Mouse (Mus musculus) central nervous system, embryonic 14 days (tissue): ENCODE results near the gene Slc43a1. TPM values are rescaled to one million over a fixed set of nuclear protein-coding genes. Genes with fewer than 3 reads are reported as not detected.

Source experiments
- polyA plus RNA-seq: library from polyadenylated mRNA; depleted of rRNA; stranded (reverse); fragments of >200 nt; gene quantifications from 2 replicates; pipeline ENCODE4 v1.2.3, GENCODE M21; 2012; rRNA removed

The Slc43a1 gene
- 5.6 and 7.8 TPM in 2 replicates for polyA plus RNA-seq

DNA sequence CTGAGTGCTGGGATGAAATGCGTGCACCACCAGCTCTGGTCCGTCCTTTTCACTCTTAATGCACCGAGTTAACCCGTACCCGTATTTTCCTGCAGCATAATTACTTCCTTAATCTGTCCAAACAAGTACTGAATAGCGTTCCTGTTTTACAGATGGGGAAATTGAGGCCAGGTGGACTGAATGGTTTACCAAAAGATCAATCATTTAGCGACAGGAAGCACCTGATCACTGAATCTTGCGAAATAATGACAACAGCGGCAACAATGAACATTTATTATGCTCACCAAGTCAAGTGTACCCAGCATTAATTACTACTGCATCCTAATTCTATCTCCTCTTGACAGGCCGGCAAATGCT is at the start of gene Slc43a1:
Gene Slc43a1, plus strand, starts transcription at position 258 of the 357 bp plus-strand sequence.

DNA sequence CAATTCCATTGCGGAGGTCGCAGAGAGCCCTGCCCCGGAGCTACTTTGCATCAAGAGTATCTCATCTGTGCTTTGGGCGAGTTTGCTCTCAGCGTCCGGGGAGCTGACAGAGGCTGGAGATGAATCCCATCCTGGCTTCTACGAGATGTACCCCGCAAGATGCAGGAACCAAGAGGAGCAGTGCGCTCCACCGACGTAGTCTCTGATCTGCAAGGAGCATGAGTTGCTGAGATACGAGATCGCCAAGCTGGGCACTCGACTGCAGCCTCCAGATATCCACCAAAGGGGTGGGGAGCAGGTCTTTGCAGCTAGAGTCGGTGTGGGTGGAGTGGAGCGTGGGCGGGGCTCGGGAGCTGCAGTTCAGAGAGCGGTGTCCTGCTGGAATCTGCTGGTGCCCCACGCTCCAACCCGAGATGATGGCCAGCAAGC is 40.1 kb upstream of the Slc43a1 start, which contains the start of gene Ube2l6:
Gene Ube2l6, plus strand, starts transcription at position 336 of the 429 bp plus-strand sequence.

DNA sequence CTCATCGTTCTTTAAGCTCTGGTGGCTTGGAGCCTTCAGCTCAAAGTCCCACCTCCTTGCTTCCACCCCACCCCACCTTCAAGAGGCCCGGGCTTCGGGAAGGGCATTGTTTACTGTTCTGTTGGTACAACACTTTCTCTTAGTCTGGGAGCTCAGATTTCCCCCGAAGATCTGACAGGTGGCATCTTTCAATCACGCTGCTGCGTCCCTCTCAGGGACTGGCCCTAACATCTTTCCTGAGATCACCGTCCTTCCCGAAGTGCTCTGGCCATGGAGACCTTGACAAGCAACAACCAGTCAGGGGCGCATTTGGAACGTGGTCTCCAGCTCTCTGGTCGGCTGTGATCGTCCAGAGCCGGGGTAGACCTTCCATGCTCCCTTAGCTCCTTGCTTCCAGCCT is 16.1 kb upstream of the Slc43a1 start, which contains the start of gene Smtnl1:
Gene Smtnl1, minus strand, starts transcription at position 101 of the 400 bp plus-strand sequence.

DNA sequence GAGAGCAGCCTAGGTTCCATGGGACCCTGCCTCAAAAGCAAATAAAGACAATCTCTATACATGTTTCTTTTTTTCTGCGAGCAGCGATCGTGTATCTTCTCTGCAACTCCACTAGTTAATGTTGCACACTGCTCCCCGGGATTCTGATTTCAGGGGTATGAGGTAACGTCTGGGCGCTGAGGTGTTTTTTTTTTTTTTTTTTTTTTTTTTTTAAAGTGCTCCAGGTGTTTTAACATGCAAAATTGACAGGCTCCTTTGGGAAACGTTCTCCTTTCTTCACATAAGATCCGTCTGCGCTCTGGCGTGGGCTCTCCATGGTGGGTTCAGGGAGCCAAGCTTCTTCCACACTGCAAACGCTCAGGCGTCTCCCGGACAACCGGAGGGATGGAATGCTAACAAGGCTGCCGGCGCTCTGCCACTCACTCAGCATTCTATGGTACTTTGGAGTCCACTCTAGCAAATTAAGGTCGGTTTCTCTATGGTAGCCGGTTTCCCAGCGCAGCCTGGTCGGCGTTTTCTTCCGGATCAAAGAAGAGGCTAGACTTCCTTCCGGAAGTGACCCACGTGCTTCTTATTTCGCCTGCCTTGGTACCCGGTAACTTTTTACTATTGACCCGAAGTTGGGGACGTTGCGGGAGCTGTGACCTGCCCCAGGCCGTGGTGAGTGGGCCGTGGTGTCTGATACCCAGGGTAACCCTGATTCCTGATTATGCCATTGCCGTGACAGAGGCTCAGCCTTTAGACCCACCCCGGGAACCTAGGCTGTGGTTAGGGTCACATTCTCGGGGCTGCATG is 12.0 kb upstream of the Slc43a1 start, which contains the start of gene Timm10:
Gene Timm10, plus strand, starts transcription at position 510 of the 795 bp plus-strand sequence.

DNA sequence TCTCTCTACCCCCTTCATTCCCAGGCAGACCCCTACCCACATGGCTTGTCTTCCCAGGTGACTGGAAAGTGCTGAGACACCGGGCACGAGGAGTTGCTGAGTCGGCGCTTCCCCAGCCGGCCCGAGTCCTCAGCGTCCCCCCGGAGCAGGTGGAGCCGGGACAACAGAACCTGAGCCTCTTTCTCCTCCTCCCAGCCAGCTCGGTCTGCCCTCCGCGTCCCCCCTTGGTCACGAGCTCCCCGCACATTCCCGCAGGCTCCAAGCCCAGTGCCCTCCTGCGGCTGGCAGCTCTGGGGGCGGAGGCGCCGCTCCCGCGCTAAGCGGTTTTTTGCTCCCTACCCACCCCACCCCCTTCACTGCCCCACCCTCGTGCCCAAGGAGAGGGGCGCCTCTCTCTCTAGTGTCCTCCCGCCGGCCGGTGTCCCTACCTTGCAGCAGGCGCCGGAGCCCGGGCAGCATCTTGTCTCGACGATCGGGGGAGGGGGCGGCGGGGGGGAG is 47.6 kb downstream of the Slc43a1 start, which contains the start of gene Rtn4rl2:
Gene Rtn4rl2, minus strand, starts transcription at position 477 of the 498 bp plus-strand sequence.

Other genes starting within 250 kb of the Slc43a1 start
- gene Ctnnd1, start 188.1 kb upstream of the Slc43a1 start, polyA plus RNA-seq = 81.6 and 82.8 TPM in 2 replicates
- 0.03 TPM in 1 of 2 replicates, not detected in the other for gene Btbd18, start 179.8 kb upstream of the Slc43a1 start, polyA plus RNA-seq
- gene Selenoh, start 168.1 kb upstream of the Slc43a1 start, polyA plus RNA-seq = 220 and 235 TPM in 2 replicates
- 0.03 TPM in 1 of 2 replicates, not detected in the other for gene Gm28635, start 160.8 kb upstream of the Slc43a1 start, polyA plus RNA-seq
- 35.5 and 36.4 TPM in 2 replicates for gene Med19, start 160.4 kb upstream of the Slc43a1 start, polyA plus RNA-seq
- 148 and 155 TPM in 2 replicates for gene Tmx2, start 159.7 kb upstream of the Slc43a1 start, polyA plus RNA-seq
- gene Zdhhc5, start 123.7 kb upstream of the Slc43a1 start, polyA plus RNA-seq = 30.7 and 30.8 TPM in 2 replicates
- 18.1 and 18.7 TPM in 2 replicates for gene Clp1, start 111.5 kb upstream of the Slc43a1 start, polyA plus RNA-seq
- 47.7 and 53.2 TPM in 2 replicates for gene Ypel4, start 104.8 kb upstream of the Slc43a1 start, polyA plus RNA-seq
- gene Gm19426, start 95.2 kb upstream of the Slc43a1 start, polyA plus RNA-seq = 10.2 and 10.9 TPM in 2 replicates
- gene Serping1, start 63.4 kb upstream of the Slc43a1 start, polyA plus RNA-seq = 28.5 and 38.0 TPM in 2 replicates
- 13.2 and 17.0 TPM in 2 replicates for gene Ube2l6, start 40.0 kb upstream of the Slc43a1 start, polyA plus RNA-seq
- gene Smtnl1, start 16.2 kb upstream of the Slc43a1 start, polyA plus RNA-seq = 0.05 TPM in 1 of 2 replicates, not detected in the other
- gene Timm10, start 11.9 kb upstream of the Slc43a1 start, polyA plus RNA-seq = 83.2 and 86.4 TPM in 2 replicates
- 17.6 and 21.9 TPM in 2 replicates for gene Rtn4rl2, start 47.9 kb downstream of the Slc43a1 start, polyA plus RNA-seq
- gene Slc43a3, start 97.7 kb downstream of the Slc43a1 start, polyA plus RNA-seq = 10.4 and 20.1 TPM in 2 replicates
- 0.26 and 0.45 TPM in 2 replicates for gene Prg2, start 141.6 kb downstream of the Slc43a1 start, polyA plus RNA-seq
- 0.15 TPM in 1 of 2 replicates, not detected in the other for gene Prg3, start 149.4 kb downstream of the Slc43a1 start, polyA plus RNA-seq
- 230 and 252 TPM in 2 replicates for gene Ssrp1, start 198.4 kb downstream of the Slc43a1 start, polyA plus RNA-seq
- 4.0 and 14.1 TPM in 2 replicates for gene P2rx3, start 198.6 kb downstream of the Slc43a1 start, polyA plus RNA-seq
- gene Tnks1bp1, start 209.2 kb downstream of the Slc43a1 start, polyA plus RNA-seq = 42.6 and 54.2 TPM in 2 replicates